Mouse (Mus musculus): ENCODE results near the gene Dennd1a. TPM values are rescaled to one million over a fixed set of nuclear protein-coding genes. Genes with fewer than 3 reads are reported as not detected.
A peak's percentile ranks its signal among the peaks of the same experiment; 100 is the strongest.

The Dennd1a gene
- polyA plus RNA-seq, 1 experiment from 2014 or later, result 3.1 TPM

DNA sequence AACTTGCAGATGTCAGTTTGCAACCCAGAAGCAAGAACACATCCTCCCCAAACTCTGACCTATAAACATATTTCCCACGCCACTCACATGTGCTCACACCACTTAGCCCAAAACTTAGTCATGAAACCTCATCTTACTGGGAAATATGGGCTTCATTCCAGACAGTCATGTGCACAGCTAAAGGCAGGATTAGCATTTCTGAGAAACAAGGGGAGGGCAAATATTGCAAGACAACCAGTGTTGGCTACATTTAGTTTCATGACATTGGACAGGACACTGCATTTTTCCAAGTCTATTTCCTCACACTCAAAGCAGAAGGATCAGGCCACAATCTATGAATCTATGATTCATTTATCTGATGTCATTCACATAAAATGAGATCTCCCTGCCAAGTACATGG, 4.3 kb upstream of the Dennd1a start:
- Histone ChIP-seq H3K36me3 (ENCODE audit: control insufficient read depth, insufficient read depth, low read length) (no peaks in the 10 kb centered on the region), H3K9me3 (ENCODE audit: control insufficient read depth, low read length) (no peaks in the 10 kb centered on the region), H3K4me2 (replicated peaks; ENCODE audit: low read depth) (no peak overlapping the region), H3K27ac (replicated peaks) (no peak overlapping the region), H3K27me3 (ENCODE audit: control insufficient read depth, insufficient read depth, low read length) (no peaks in the 10 kb centered on the region), H3K9ac (ENCODE audit: low read length) (no peak overlapping the region), H3K4me1 (replicated peaks; ENCODE audit: control insufficient read depth, insufficient read depth) (no peaks in the 10 kb centered on the region), H3K4me3 (ENCODE audit: low read depth, low read length) (no peak overlapping the region)
- ATAC-seq (ENCODE audit: low FRiP score, low TSS enrichment) (no peak), DNase-seq (ENCODE audit: low spot score) (no peak)
- TF ChIP-seq CTCF (IDR thresholded peaks at IDR 0.05; ENCODE audit: low read depth) (no peak), EP300 (optimal IDR thresholded peaks at IDR 0.05) (no peak)
- 63% methylated on average over 1 of the region's 1 CpGs for WGBS

DNA sequence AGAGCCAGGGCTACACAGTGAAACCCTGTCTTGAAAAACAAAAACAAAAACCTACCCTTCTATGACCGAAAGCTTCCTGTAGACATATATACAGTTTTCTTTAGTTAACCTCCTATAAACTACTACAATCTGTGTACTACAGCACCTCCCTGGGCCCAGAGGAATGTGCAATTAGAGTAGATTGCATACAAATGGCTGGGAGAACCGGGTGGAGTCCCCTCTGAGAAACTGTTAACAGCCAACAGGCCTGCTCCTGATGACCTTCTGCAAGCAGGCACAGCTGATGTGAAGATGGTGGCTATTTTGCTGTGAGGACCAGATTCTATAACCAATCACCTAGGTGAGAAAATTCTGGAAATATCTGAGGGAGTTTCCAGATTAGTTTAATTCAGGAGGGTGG, 1.0 kb upstream of the Dennd1a start:
- Histone ChIP-seq H3K4me2 (replicated peaks; ENCODE audit: low read depth) (no peak overlapping the region), H3K4me3 (ENCODE audit: low read depth, low read length) (no peak overlapping the region), H3K27ac (replicated peaks) (no peak overlapping the region), H3K27me3 (ENCODE audit: control insufficient read depth, insufficient read depth, low read length) (no peaks in the 10 kb centered on the region), H3K4me1 (replicated peaks; ENCODE audit: control insufficient read depth, insufficient read depth) (no peaks in the 10 kb centered on the region), H3K9me3 (ENCODE audit: control insufficient read depth, low read length) (no peaks in the 10 kb centered on the region), H3K9ac (ENCODE audit: low read length) (no peak overlapping the region), H3K36me3 (ENCODE audit: control insufficient read depth, insufficient read depth, low read length) (no peaks in the 10 kb centered on the region)
- ATAC-seq (ENCODE audit: low FRiP score, low TSS enrichment), result no peak
- DNase-seq (ENCODE audit: low spot score), result no peak
- whole genome bisulfite sequencing, result 67% methylated on average over 2 of the region's 2 CpGs
- TF ChIP-seq EP300 (optimal IDR thresholded peaks at IDR 0.05), result no peak
- no peak for TF ChIP-seq CTCF (IDR thresholded peaks at IDR 0.05; ENCODE audit: low read depth)

DNA sequence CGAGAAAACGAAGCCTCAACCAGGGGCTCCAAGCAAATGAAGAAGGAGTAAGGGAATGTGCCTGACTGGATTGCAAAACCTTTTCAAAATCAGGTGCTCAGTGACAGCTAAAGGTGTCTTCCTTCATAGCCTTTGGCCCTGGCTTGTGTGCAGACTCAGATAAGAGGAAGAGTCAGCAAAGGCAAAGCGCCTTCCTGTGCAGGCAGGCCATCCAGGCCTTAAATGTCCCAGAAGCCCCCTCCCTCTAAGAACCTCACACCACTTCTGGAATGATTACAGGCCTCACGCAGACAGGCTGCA, 807 bp downstream of the Dennd1a start:
- peak overlapping the region; percentile 75 for H3K4me2 ChIP-seq (replicated peaks; ENCODE audit: low read depth)
- peak overlapping the region; percentile 89 for H3K9ac ChIP-seq (ENCODE audit: low read length)
- DNase-seq (ENCODE audit: low spot score) (no peak), ATAC-seq (ENCODE audit: low FRiP score, low TSS enrichment) (no peak)
- H3K27ac ChIP-seq (replicated peaks), result peak overlapping the region; percentile 85
- no peak for TF ChIP-seq EP300 (optimal IDR thresholded peaks at IDR 0.05)
- TF ChIP-seq CTCF (IDR thresholded peaks at IDR 0.05; ENCODE audit: low read depth), result no peak
- H3K4me1 ChIP-seq (replicated peaks; ENCODE audit: control insufficient read depth, insufficient read depth), result no peaks in the 10 kb centered on the region
- no peaks in the 10 kb centered on the region for H3K9me3 ChIP-seq (ENCODE audit: control insufficient read depth, low read length)
- H3K36me3 ChIP-seq (ENCODE audit: control insufficient read depth, insufficient read depth, low read length), result no peaks in the 10 kb centered on the region
- WGBS, result 9% methylated on average over 4 of the region's 4 CpGs
- H3K4me3 ChIP-seq (ENCODE audit: low read depth, low read length), result peak overlapping the region; percentile 89
- H3K27me3 ChIP-seq (ENCODE audit: control insufficient read depth, insufficient read depth, low read length), result no peaks in the 10 kb centered on the region

DNA sequence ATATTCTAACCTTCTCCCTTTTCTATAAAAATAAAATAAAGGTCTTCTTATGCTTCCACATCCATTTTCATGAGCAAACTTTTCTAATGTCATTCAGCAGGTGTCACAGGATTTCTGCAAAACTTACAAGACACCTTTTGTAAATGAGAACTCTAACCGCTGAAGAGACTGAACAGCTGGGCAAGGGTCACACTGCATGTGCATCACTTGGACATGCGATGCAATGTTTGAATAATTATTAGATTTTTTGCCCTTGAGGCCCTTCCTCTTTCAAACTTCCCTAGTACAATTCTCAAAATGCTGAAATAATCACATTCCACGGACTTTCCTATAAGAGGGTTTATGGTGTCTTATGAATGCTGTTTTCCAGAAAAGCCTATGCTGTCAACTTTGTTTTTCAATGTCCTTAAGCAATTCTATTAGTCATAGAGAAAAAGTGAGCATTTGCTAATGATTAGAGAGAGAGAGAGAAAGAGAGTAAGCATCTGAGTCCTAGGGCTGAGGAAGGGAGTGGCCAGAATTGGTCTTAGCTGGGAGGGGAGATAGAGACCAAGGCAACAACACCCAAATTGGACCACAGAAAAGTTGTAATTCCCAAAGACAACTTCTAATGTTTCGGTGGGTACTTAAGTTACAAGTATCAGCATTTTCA, 1.3 kb downstream of the Dennd1a start:
- H3K4me2 ChIP-seq (replicated peaks; ENCODE audit: low read depth), result peak overlapping the region; percentile 75
- peak overlapping the region; percentile 89 for H3K4me3 ChIP-seq (ENCODE audit: low read depth, low read length)
- H3K9ac ChIP-seq (ENCODE audit: low read length), result peak overlapping the region; percentile 89
- 60% methylated on average over 4 of the region's 4 CpGs for WGBS
- H3K36me3 ChIP-seq (ENCODE audit: control insufficient read depth, insufficient read depth, low read length), result no peaks in the 10 kb centered on the region
- H3K4me1 ChIP-seq (replicated peaks; ENCODE audit: control insufficient read depth, insufficient read depth), result no peaks in the 10 kb centered on the region
- TF ChIP-seq EP300 (optimal IDR thresholded peaks at IDR 0.05) (no peak), CTCF (IDR thresholded peaks at IDR 0.05; ENCODE audit: low read depth) (no peak)
- ATAC-seq (ENCODE audit: low FRiP score, low TSS enrichment), result no peak
- H3K9me3 ChIP-seq (ENCODE audit: control insufficient read depth, low read length), result no peaks in the 10 kb centered on the region
- no peak for DNase-seq (ENCODE audit: low spot score)
- peak overlapping the region; percentile 85; the same call in 1 of the 2 replicates for H3K27ac ChIP-seq (replicated peaks)
- no peaks in the 10 kb centered on the region for H3K27me3 ChIP-seq (ENCODE audit: control insufficient read depth, insufficient read depth, low read length)

DNA sequence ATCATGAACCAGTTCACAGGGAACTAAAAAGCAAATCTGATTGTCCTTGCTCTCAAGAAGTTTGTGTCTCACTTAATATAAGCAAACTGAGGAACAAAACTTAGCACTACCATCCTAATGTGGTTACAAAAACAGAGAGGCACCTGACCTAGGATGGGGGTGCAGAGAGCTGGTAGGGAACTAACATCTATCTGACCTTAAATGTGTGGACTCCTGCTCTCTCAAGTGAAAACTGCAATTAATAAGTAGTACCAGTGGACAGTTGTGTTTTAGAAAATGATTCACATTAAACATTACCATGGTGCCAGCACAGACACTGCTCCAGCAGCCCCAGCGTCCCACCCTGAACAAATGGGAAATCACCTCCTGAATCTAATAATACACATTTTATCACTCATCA, 3.2 kb downstream of the Dennd1a start:
- Histone ChIP-seq H3K9me3 (ENCODE audit: control insufficient read depth, low read length) (no peaks in the 10 kb centered on the region), H3K9ac (ENCODE audit: low read length) (no peak overlapping the region), H3K4me1 (replicated peaks; ENCODE audit: control insufficient read depth, insufficient read depth) (no peaks in the 10 kb centered on the region), H3K27ac (replicated peaks) (no peak overlapping the region), H3K4me3 (ENCODE audit: low read depth, low read length) (no peak overlapping the region), H3K27me3 (ENCODE audit: control insufficient read depth, insufficient read depth, low read length) (no peaks in the 10 kb centered on the region), H3K4me2 (replicated peaks; ENCODE audit: low read depth) (no peak overlapping the region), H3K36me3 (ENCODE audit: control insufficient read depth, insufficient read depth, low read length) (no peaks in the 10 kb centered on the region)
- no peak for DNase-seq (ENCODE audit: low spot score)
- WGBS, result 83% methylated on average over 1 of the region's 1 CpGs
- TF ChIP-seq CTCF (IDR thresholded peaks at IDR 0.05; ENCODE audit: low read depth) (no peak), EP300 (optimal IDR thresholded peaks at IDR 0.05) (no peak)
- ATAC-seq (ENCODE audit: low FRiP score, low TSS enrichment), result no peak

DNA sequence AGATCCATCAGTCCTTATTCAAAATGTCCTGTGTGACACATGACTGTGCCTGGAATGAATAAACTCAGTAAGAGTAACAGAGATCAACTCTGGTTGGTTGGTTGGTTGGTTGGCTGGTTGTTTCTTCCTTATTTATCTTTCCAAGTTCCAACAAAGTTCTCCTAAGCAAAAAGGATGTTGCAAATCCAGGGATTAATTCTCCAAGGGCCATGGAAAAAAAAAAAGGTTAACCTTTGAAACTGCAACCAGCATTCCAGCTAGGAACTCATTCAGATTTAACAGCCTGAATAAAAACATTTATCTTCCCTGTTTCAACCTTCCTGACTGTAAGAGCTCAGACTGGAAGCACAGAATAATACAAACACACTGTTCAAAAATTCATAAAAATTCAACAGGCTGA, 6.8 kb downstream of the Dennd1a start:
- TF ChIP-seq CTCF (IDR thresholded peaks at IDR 0.05; ENCODE audit: low read depth), result no peak
- TF ChIP-seq EP300 (optimal IDR thresholded peaks at IDR 0.05), result no peak
- Histone ChIP-seq H3K4me1 (replicated peaks; ENCODE audit: control insufficient read depth, insufficient read depth) (no peaks in the 10 kb centered on the region), H3K9ac (ENCODE audit: low read length) (no peak overlapping the region)

More for the DNA sequence above, 6.8 kb downstream of the Dennd1a start:
- DNase-seq (ENCODE audit: low spot score) (no peak), ATAC-seq (ENCODE audit: low FRiP score, low TSS enrichment) (no peak)
- no peaks in the 10 kb centered on the region for H3K9me3 ChIP-seq (ENCODE audit: control insufficient read depth, low read length)
- H3K27ac ChIP-seq (replicated peaks), result no peak overlapping the region
- no peak overlapping the region for H3K4me3 ChIP-seq (ENCODE audit: low read depth, low read length)
- H3K27me3 ChIP-seq (ENCODE audit: control insufficient read depth, insufficient read depth, low read length), result no peaks in the 10 kb centered on the region
- H3K4me2 ChIP-seq (replicated peaks; ENCODE audit: low read depth), result no peak overlapping the region
- H3K36me3 ChIP-seq (ENCODE audit: control insufficient read depth, insufficient read depth, low read length), result no peaks in the 10 kb centered on the region

Data from stomach, postnatal 0 days (tissue).